Mouse (Mus musculus) small intestine, adult 2 months (tissue): ENCODE results near the gene Slc25a24. TPM values are rescaled to one million over a fixed set of nuclear protein-coding genes. Genes with fewer than 3 reads are reported as not detected.

Experiments
- H3K27ac ChIP-seq: fragments of 200-500 bp; 2 replicates; pipeline ENCODE4 v1.5.1; 2012; ENCODE audit warnings: low read depth, low read length, control low read depth, inconsistent platforms; ENCODE audit not compliant: insufficient read depth
- H3K27me3 ChIP-seq: fragments of 200-500 bp; 2 replicates; pipeline ENCODE4 v1.6.1; 2012; ENCODE audit warnings: mild to moderate bottlenecking, moderate library complexity, low read length, inconsistent platforms; ENCODE audit not compliant: control insufficient read depth, insufficient read depth
- H3K36me3 ChIP-seq: fragments of 200-500 bp; 2 replicates; pipeline ENCODE4 v1.6.1; 2012; ENCODE audit warnings: mild to moderate bottlenecking, low read length, control low read depth, inconsistent platforms; ENCODE audit not compliant: control insufficient read depth, insufficient read depth
- H3K4me1 ChIP-seq: fragments of 200-500 bp; 2 replicates; pipeline ENCODE4 v1.6.1; 2012; ENCODE audit warnings: low read length, inconsistent platforms, mixed read lengths; ENCODE audit not compliant: control insufficient read depth, insufficient read depth, insufficient read length
- H3K4me3 ChIP-seq: fragments of 200-500 bp; 2 replicates; pipeline ENCODE4 v1.5.1; 2012; ENCODE audit warnings: low read depth, mild to moderate bottlenecking, control low read depth, inconsistent platforms, low read length, moderate library complexity
- CTCF ChIP-seq: fragments of 200-500 bp; IDR thresholded peaks from 2 replicates; pipeline ENCODE4 v1.5.1; 2012; ENCODE audit warnings: low read depth, mild to moderate bottlenecking, control low read depth, inconsistent platforms, low read length, moderate library complexity, mixed read lengths; ENCODE audit not compliant: insufficient replicate concordance, insufficient read length; ENCODE audit errors: extremely low read depth
- POLR2A ChIP-seq: fragments of 200-500 bp; IDR thresholded peaks from 2 replicates; pipeline ENCODE4 v1.6.1; 2012; ENCODE audit warnings: low read depth, mild to moderate bottlenecking, control low read depth, inconsistent platforms, low read length, moderate library complexity
- whole genome bisulfite sequencing: fragments of 180-500 bp; shearing (Covaris S2); methylation state at CpG from one replicate; pipeline ENCODE4 v1.1.7; 2018; 5-methylcytosine and 5-hydroxymethylcytosine counted together
- polyA plus RNA-seq: library from polyadenylated mRNA; depleted of rRNA; stranded (reverse); fragments of >200 nt; gene quantifications from 2 replicates; pipeline ENCODE4 v1.2.3, GENCODE M21; 2012; rRNA removed

Slc25a24 gene
- polyA plus RNA-seq, 1 experiment = 67.3 TPM

GRCm38 (mm10) chr3:109212322-109212721 is 89.4 kb downstream of the Slc25a24 start:
- no peaks in the 10 kb centered on the region for H3K4me1 ChIP-seq
- H3K27me3 ChIP-seq = no peaks in the 10 kb centered on the region
- no peak overlapping the region for H3K27ac ChIP-seq
- H3K36me3 ChIP-seq = no peaks in the 10 kb centered on the region
- no peak overlapping the region for H3K4me3 ChIP-seq
- WGBS = 79% methylated on average over 3 of the region's 3 CpGs
- TF ChIP-seq POLR2A (no peak), CTCF (no peak)

GRCm38 (mm10) chr3:109216352-109216751 is 93.4 kb downstream of the Slc25a24 start:
- no peaks in the 10 kb centered on the region for H3K36me3 ChIP-seq
- H3K27me3 ChIP-seq = no peaks in the 10 kb centered on the region
- TF ChIP-seq POLR2A = no peak
- TF ChIP-seq CTCF = no peak
- H3K4me3 ChIP-seq = no peak overlapping the region
- no peak overlapping the region for H3K27ac ChIP-seq
- H3K4me1 ChIP-seq = no peaks in the 10 kb centered on the region

Other genes starting within 250 kb of the Slc25a24 start
- gene Fndc7, start 233.1 kb upstream of the Slc25a24 start, polyA plus RNA-seq = 0.10 TPM in 2 replicates
- gene Prpf38b, start 211.4 kb upstream of the Slc25a24 start, polyA plus RNA-seq = 38.0 and 73.9 TPM in 2 replicates
- gene Henmt1, start 183.3 kb upstream of the Slc25a24 start, polyA plus RNA-seq = not detected in 2 replicates
- not detected in 2 replicates for gene Gm9857, start 182.7 kb upstream of the Slc25a24 start, polyA plus RNA-seq
- gene Fam102b, start 95.5 kb upstream of the Slc25a24 start, polyA plus RNA-seq = 1.0 and 3.0 TPM in 2 replicates
- not detected in 2 replicates for gene Slc25a54, start 42.7 kb upstream of the Slc25a24 start, polyA plus RNA-seq
- 0.34 and 0.36 TPM in 2 replicates for gene Vav3, start 217.5 kb downstream of the Slc25a24 start, polyA plus RNA-seq